ENCODE assay signal across 23 mouse cellular contexts in genomic region chr8:60947503-60947902, GRCm38 (mm10).
"Had no signal": no experiment of that assay in that cellular context is flagged by ENCODE, and none has a peak within 500 bp of the region (broad histone marks: within the 10 kb centered on the region; RNA-seq: fewer than 3 reads in every experiment).

No protein-coding gene starts in this region.

- DNase-seq: gastrocnemius, adult 2 months; gastrocnemius, postnatal 10 days; gastrocnemius, postnatal 25 days; heart, adult 18-20 months; heart, postnatal 10 days; heart, postnatal 4 days; kidney, adult 11 months; kidney, postnatal 10 days; kidney, postnatal 25 days; layer of hippocampus, adult 9-11 months; layer of hippocampus, postnatal 36 days; left cerebral cortex, postnatal 4 days had no signal

- H3K27ac ChIP-seq: gastrocnemius, adult 2 months; heart, embryonic 10.5 days; hindbrain, embryonic 10.5 days; hindbrain, embryonic 13.5 days; hindbrain, embryonic 15.5 days; hindbrain, postnatal 0 days; limb, embryonic 13.5 days; limb, embryonic 15.5 days; liver, embryonic 14.5 days had no signal

- H3K9ac ChIP-seq: heart, embryonic 12.5 days; hindbrain, embryonic 13.5 days; hindbrain, embryonic 15.5 days; limb, embryonic 13.5 days; limb, embryonic 15.5 days; liver, embryonic 14.5 days had no signal

- H3K27me3 ChIP-seq: heart, embryonic 12.5 days; hindbrain, embryonic 13.5 days; hindbrain, embryonic 15.5 days; limb, embryonic 13.5 days; limb, embryonic 15.5 days had no signal

- ATAC-seq: forebrain, embryonic 16.5 days; hindbrain, postnatal 0 days; intestine, embryonic 16.5 days had no signal

- H3K4me1 ChIP-seq: hindbrain, embryonic 10.5 days; limb, embryonic 15.5 days had no signal

- H3K9me3 ChIP-seq: heart, embryonic 10.5 days; heart, embryonic 12.5 days; hindbrain, embryonic 10.5 days; hindbrain, embryonic 13.5 days; hindbrain, embryonic 15.5 days; limb, embryonic 13.5 days; limb, embryonic 15.5 days had no signal

- H3K4me3 ChIP-seq: gastrocnemius, adult 2 months; heart, embryonic 10.5 days; heart, embryonic 12.5 days; hindbrain, embryonic 10.5 days; hindbrain, embryonic 13.5 days; hindbrain, embryonic 15.5 days; limb, embryonic 13.5 days; limb, embryonic 15.5 days had no signal

- H3K36me3 ChIP-seq: heart, embryonic 10.5 days; heart, embryonic 12.5 days; hindbrain, embryonic 10.5 days; hindbrain, embryonic 13.5 days; hindbrain, embryonic 15.5 days; limb, embryonic 13.5 days; limb, embryonic 15.5 days had no signal

- H3K4me2 ChIP-seq: heart, embryonic 12.5 days; hindbrain, embryonic 13.5 days; hindbrain, embryonic 15.5 days; limb, embryonic 13.5 days; limb, embryonic 15.5 days had no signal
